Mouse (Mus musculus) neural tube, embryonic 15.5 days (tissue): Measurements from ENCODE around the gene Cdk8. TPM values are rescaled to one million over a fixed set of nuclear protein-coding genes. Genes with fewer than 3 reads are reported as not detected.

Experiments used
- polyA plus RNA-seq: library from polyadenylated mRNA; unstranded; fragments of >200 nt; fragmentation: Nextera tagmentation; extraction: Ambion mirVana; gene quantifications from 2 replicates; pipeline ENCODE4 v1.2.1, GENCODE M21; 2015

The Cdk8 gene
- polyA plus RNA-seq, 1 experiment from 2014 or later: 17.8 TPM

Other genes starting within 250 kb of the Cdk8 start
- not detected in 2 replicates for gene Cyp3a25, start 221.6 kb upstream of the Cdk8 start, polyA plus RNA-seq
- not detected in 2 replicates for gene Cyp3a59, start 152.0 kb upstream of the Cdk8 start, polyA plus RNA-seq
- not detected in 2 replicates for gene Gm5565, start 70.7 kb upstream of the Cdk8 start, polyA plus RNA-seq
- gene Gm6309, start 60.5 kb upstream of the Cdk8 start, polyA plus RNA-seq: not detected in 2 replicates
- gene 1700001J03Rik, start 45.9 kb upstream of the Cdk8 start, polyA plus RNA-seq: not detected in 2 replicates
- 29.2 and 38.0 TPM in 2 replicates for gene Rnf6, start 9.7 kb upstream of the Cdk8 start, polyA plus RNA-seq
- gene Wasf3, start 153.8 kb downstream of the Cdk8 start, polyA plus RNA-seq: 19.4 and 22.2 TPM in 2 replicates